Mouse (Mus musculus): ENCODE results near the gene Nit1.

Gene Nit1

GRCm38 (mm10) chr1:171293906-171294297 lies 51.5 kb downstream of the Nit1 start:
- DNase-seq (ENCODE audit: low spot score), result no peak

- DNase-seq (ENCODE audit: low spot score), result no peak
Observed at GRCm38 (mm10) chr1:171293351-171293750, 52.1 kb downstream of the Nit1 start.

GRCm38 (mm10) chr1:171288328-171288727 lies 57.1 kb downstream of the Nit1 start:
- DNase-seq (ENCODE audit: low spot score), result no peak
